Mouse (Mus musculus): Measurements from ENCODE around the gene Pfkfb2. TPM values are rescaled to one million over a fixed set of nuclear protein-coding genes. Genes with fewer than 3 reads are reported as not detected.
A peak's percentile ranks its signal among the peaks of the same experiment; 100 is the strongest.

Gene Pfkfb2
- polyA plus RNA-seq, 1 experiment, result 9.6 TPM

DNA sequence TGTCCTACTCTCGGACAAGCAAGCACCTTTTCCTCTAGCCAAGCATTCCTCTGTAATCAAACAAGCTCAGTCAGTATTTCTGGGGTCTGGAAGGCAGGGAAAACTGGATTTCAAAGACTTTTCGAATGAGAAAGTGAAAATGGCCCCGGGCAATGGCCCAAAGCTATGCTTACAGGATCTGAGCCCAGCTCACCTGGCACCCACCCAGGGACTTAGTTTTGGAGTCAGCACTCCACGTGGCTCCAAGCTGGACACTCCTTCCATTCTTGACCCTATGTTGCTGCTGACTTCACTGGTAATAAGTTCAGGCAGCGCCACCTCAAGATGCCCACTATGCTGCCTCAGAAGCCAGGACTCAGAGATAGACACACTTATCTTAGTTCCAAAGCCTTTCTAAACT lies 38.0 kb upstream of the Pfkfb2 start:
- Histone ChIP-seq H3K4me1 (ENCODE audit: control insufficient read depth, insufficient read depth, insufficient read length, low read length) (peaks cover 37% of the 10 kb centered on the region; the same call in 1 of the 2 replicates), H3K27ac (ENCODE audit: insufficient read depth, low read depth, low read length) (0 out of 2 replicates have a peak overlapping the region, but pooled peaks have one; percentile 12), H3K36me3 (ENCODE audit: control insufficient read depth, insufficient read depth, low read length) (no peaks in the 10 kb centered on the region), H3K27me3 (ENCODE audit: control insufficient read depth, insufficient read depth, low read length) (no peaks in the 10 kb centered on the region), H3K4me3 (ENCODE audit: low read depth, low read length) (no peak overlapping the region)
- no peak for TF ChIP-seq POLR2A (IDR thresholded peaks at IDR 0.05; ENCODE audit: low read depth, low read length)
- no peak for TF ChIP-seq CTCF (IDR thresholded peaks at IDR 0.05; ENCODE audit: extremely low read depth, insufficient read length, insufficient replicate concordance, low read depth, low read length)
- 64% methylated on average over 5 of the region's 5 CpGs for WGBS

DNA sequence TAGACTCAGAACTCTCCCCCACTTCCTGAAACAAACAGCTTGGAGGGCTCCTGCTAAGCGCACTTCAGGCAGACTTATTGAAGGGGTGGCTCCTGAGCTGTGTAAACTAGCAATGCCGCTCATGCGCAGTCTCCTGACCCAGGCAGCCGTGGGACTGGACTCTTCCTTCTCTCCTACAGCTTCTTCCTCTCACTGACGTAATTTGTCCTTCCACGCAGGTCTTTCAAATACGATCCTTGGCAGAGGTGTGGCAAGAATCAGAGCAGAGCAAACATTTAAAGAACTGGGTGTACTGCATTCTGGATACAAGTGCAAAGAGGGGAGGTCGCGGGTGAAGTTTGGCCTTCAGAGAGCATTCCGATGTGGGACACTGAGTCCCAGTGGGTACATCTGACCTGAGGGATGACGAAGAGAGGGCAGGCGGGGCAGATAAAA lies 35.0 kb upstream of the Pfkfb2 start:
- peak overlapping the region; percentile 92 for H3K27ac ChIP-seq (ENCODE audit: insufficient read depth, low read depth, low read length)
- WGBS, result 25% methylated on average over 12 of the region's 12 CpGs
- H3K36me3 ChIP-seq (ENCODE audit: control insufficient read depth, insufficient read depth, low read length), result no peaks in the 10 kb centered on the region
- no peaks in the 10 kb centered on the region for H3K27me3 ChIP-seq (ENCODE audit: control insufficient read depth, insufficient read depth, low read length)
- peak overlapping the region; percentile 10; the same call in 1 of the 2 replicates for H3K4me3 ChIP-seq (ENCODE audit: low read depth, low read length)
- H3K4me1 ChIP-seq (ENCODE audit: control insufficient read depth, insufficient read depth, insufficient read length, low read length), result peaks cover 49% of the 10 kb centered on the region
- peak; percentile 80; the same call in 1 of the 2 replicates for TF ChIP-seq POLR2A (IDR thresholded peaks at IDR 0.05; ENCODE audit: low read depth, low read length)
- no peak for TF ChIP-seq CTCF (IDR thresholded peaks at IDR 0.05; ENCODE audit: extremely low read depth, insufficient read length, insufficient replicate concordance, low read depth, low read length)

DNA sequence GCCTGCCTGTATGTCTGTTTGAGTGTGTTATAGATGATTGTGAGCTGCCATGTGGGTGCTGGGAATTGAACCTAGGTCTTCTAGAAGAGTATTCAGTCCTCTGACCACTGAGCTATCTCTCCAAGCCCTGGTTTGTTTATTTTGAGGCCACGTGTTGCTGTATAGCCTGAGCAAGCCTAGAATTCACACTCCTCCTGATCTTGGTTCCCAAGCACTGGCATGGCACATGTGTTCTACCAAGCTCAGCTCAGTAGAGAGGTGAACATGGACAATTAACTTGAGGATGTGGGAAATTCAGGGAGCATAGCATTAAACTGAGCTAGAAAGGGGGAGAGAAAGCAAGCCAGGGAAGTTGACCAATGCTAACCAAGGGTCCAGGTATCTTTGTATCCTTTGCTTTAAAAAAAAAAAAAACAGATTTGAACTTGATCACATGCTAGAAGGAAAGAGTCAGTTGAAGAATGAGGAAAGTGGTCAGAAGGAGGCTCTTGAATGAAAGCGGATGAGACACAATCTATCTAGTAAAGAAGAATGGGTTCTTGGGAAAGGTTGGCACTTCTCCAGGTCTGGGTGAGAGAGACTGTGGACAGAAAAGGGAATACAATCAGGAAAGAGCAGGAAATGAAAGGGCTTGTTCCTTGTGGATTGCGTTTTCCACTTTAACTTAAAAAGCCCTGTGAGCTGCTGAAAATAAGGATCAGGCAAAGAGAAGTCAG lies 33.1 kb upstream of the Pfkfb2 start:
- Histone ChIP-seq H3K27ac (ENCODE audit: insufficient read depth, low read depth, low read length) (peak overlapping the region; percentile 88), H3K36me3 (ENCODE audit: control insufficient read depth, insufficient read depth, low read length) (no peaks in the 10 kb centered on the region), H3K4me3 (ENCODE audit: low read depth, low read length) (no peak overlapping the region), H3K4me1 (ENCODE audit: control insufficient read depth, insufficient read depth, insufficient read length, low read length) (peaks cover 48% of the 10 kb centered on the region), H3K27me3 (ENCODE audit: control insufficient read depth, insufficient read depth, low read length) (no peaks in the 10 kb centered on the region)
- WGBS, result 42% methylated on average over 3 of the region's 3 CpGs
- no peak for TF ChIP-seq POLR2A (IDR thresholded peaks at IDR 0.05; ENCODE audit: low read depth, low read length)
- TF ChIP-seq CTCF (IDR thresholded peaks at IDR 0.05; ENCODE audit: extremely low read depth, insufficient read length, insufficient replicate concordance, low read depth, low read length), result no peak

DNA sequence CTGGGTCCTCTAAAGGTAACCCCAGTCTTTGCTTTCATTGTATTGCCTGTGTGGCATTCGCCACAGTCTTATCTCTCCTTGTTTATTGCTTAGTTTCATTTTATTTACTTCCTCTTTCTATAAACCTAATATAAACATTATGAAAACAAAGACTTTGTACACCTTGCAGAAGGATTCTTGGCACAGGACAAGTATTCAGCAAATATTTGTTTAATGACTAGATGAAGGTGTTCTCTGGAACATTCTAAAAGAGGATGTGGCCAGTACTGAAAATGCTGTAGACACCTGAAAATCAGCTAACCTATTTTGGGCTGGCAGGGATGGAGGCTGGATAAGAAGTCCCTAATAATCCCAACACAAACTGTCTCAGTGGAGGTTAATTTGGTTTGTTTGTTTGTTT lies 32.5 kb upstream of the Pfkfb2 start:
- no peaks in the 10 kb centered on the region for H3K36me3 ChIP-seq (ENCODE audit: control insufficient read depth, insufficient read depth, low read length)
- no peak overlapping the region for H3K4me3 ChIP-seq (ENCODE audit: low read depth, low read length)
- TF ChIP-seq POLR2A (IDR thresholded peaks at IDR 0.05; ENCODE audit: low read depth, low read length) (no peak), CTCF (IDR thresholded peaks at IDR 0.05; ENCODE audit: extremely low read depth, insufficient read length, insufficient replicate concordance, low read depth, low read length) (no peak)
- WGBS, result 17% methylated on average over 1 of the region's 1 CpGs
- H3K27ac ChIP-seq (ENCODE audit: insufficient read depth, low read depth, low read length), result peak overlapping the region; percentile 99
- H3K4me1 ChIP-seq (ENCODE audit: control insufficient read depth, insufficient read depth, insufficient read length, low read length), result peaks cover 43% of the 10 kb centered on the region
- no peaks in the 10 kb centered on the region for H3K27me3 ChIP-seq (ENCODE audit: control insufficient read depth, insufficient read depth, low read length)

DNA sequence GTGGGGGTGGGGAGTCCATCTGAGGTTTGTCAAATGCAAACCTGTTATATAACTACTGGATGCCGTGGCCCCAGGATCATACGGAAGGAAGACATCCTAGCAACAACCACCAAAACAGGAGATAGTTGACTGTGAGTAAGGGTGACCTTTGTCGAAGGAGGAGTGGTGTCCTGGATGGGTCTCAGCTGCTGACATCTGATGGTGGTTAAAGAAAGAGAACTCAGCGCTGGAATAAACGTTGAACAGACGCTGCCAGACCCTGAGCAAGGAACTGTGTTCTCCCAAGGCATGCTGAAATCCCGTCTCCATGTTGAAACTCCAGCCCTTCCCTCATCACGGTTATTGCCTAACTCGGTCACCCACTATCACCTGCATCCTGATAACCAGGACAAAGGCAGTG lies 30.6 kb upstream of the Pfkfb2 start:
- H3K4me1 ChIP-seq (ENCODE audit: control insufficient read depth, insufficient read depth, insufficient read length, low read length), result peaks cover 32% of the 10 kb centered on the region
- H3K27ac ChIP-seq (ENCODE audit: insufficient read depth, low read depth, low read length), result peak overlapping the region; percentile 99; the same call in 1 of the 2 replicates
- no peaks in the 10 kb centered on the region for H3K36me3 ChIP-seq (ENCODE audit: control insufficient read depth, insufficient read depth, low read length)
- 25% methylated on average over 9 of the region's 9 CpGs for WGBS
- H3K4me3 ChIP-seq (ENCODE audit: low read depth, low read length), result no peak overlapping the region
- H3K27me3 ChIP-seq (ENCODE audit: control insufficient read depth, insufficient read depth, low read length), result no peaks in the 10 kb centered on the region
- TF ChIP-seq POLR2A (IDR thresholded peaks at IDR 0.05; ENCODE audit: low read depth, low read length) (no peak), CTCF (IDR thresholded peaks at IDR 0.05; ENCODE audit: extremely low read depth, insufficient read length, insufficient replicate concordance, low read depth, low read length) (no peak)

DNA sequence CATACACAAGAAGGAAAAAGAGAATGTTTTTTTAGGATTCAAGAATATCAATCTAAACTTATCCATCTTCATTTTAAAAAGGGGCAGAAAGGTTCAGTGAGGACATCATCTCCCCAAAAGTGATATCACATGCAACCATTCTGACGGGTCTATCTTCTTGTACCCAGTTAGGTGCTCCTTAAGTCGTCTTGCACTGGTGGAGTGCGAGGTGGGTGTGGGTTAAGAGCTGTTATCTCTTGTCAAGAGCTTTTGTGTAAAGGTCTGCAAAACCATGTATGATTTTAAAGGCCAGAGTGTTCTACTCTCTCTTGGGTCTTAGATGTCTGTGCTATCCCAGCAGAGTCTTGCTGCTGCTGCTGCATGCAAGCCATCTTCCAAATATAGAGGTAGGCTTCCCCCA lies 17.8 kb upstream of the Pfkfb2 start:
- Histone ChIP-seq H3K27ac (ENCODE audit: insufficient read depth, low read depth, low read length) (no peak overlapping the region), H3K36me3 (ENCODE audit: control insufficient read depth, insufficient read depth, low read length) (peaks cover 31% of the 10 kb centered on the region), H3K27me3 (ENCODE audit: control insufficient read depth, insufficient read depth, low read length) (no peaks in the 10 kb centered on the region), H3K4me1 (ENCODE audit: control insufficient read depth, insufficient read depth, insufficient read length, low read length) (peaks cover 10% of the 10 kb centered on the region; the same call in 1 of the 2 replicates), H3K4me3 (ENCODE audit: low read depth, low read length) (no peak overlapping the region)
- TF ChIP-seq POLR2A (IDR thresholded peaks at IDR 0.05; ENCODE audit: low read depth, low read length) (no peak), CTCF (IDR thresholded peaks at IDR 0.05; ENCODE audit: extremely low read depth, insufficient read length, insufficient replicate concordance, low read depth, low read length) (no peak)
- WGBS, result 91% methylated on average over 3 of the region's 3 CpGs

DNA sequence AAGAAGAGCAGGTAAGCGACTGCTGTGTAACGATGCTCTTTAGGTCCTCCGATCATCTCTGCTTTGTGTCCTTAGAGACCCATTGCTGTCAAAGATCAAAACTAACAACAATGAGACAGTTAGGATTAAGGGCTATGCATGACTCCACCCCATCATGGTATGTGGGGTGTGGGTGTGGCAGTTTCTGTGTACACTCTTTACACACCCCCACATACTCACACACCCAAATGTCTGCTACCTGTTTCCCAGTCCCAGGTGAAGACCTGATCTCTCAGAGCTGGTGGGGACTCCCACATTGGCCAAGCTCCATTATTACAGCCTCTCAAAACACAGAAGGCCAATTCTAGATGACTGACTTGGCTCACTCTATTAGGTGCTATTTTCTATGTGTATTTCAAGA lies 16.5 kb upstream of the Pfkfb2 start:
- peaks cover 19% of the 10 kb centered on the region for H3K4me1 ChIP-seq (ENCODE audit: control insufficient read depth, insufficient read depth, insufficient read length, low read length)
- no peaks in the 10 kb centered on the region for H3K27me3 ChIP-seq (ENCODE audit: control insufficient read depth, insufficient read depth, low read length)
- no peak overlapping the region for H3K27ac ChIP-seq (ENCODE audit: insufficient read depth, low read depth, low read length)
- peaks cover 43% of the 10 kb centered on the region for H3K36me3 ChIP-seq (ENCODE audit: control insufficient read depth, insufficient read depth, low read length)
- no peak overlapping the region for H3K4me3 ChIP-seq (ENCODE audit: low read depth, low read length)
- WGBS, result 77% methylated on average over 3 of the region's 3 CpGs
- no peak for TF ChIP-seq CTCF (IDR thresholded peaks at IDR 0.05; ENCODE audit: extremely low read depth, insufficient read length, insufficient replicate concordance, low read depth, low read length)
- no peak for TF ChIP-seq POLR2A (IDR thresholded peaks at IDR 0.05; ENCODE audit: low read depth, low read length)

Measured in small intestine, adult 2 months (tissue).